Mouse (Mus musculus) layer of hippocampus, postnatal 14 days (tissue): ENCODE measurements at regions not wholly inside any gene's neighbourhood (a gene's known extent, or its start where the extent isn't known, plus 50 kb on each side); places are given as distances from the start of the nearest gene placed in this dataset.

Experiments used
- DNase-seq, 2 experiments: peaks; one replicate each; pipeline ENCODE4 v3.0.0; 2021 to 2022; ENCODE audit warnings: low spot score in 2 of 2, mixed read lengths in 1 of 2

GRCm38 (mm10) chr12:47599191-47599590 lies 780.5 kb upstream of the Nova1 start:
- DNase-seq = peak in 1 of 2 experiments; percentile 4
